Mouse (Mus musculus) myocyte (in vitro differentiated cells): Measurements from ENCODE around the gene Olr1.

Source experiments
- E2F4 ChIP-seq: IDR thresholded peaks from one replicate; pipeline ENCODE4 v1.6.1; 2011; ENCODE audit warnings: mild to moderate bottlenecking, control low read depth, moderate library complexity; ENCODE audit not compliant: insufficient read depth
- MYOG ChIP-seq, 3 experiments: IDR thresholded peaks; one replicate each; pipeline ENCODE4 v1.6.1; 2011; ENCODE audit warnings: control low read depth in 2 of 3, low read depth in 2 of 3, mild to moderate bottlenecking in 2 of 3; ENCODE audit not compliant: insufficient read length in 2 of 3, control insufficient read depth in 1 of 3, insufficient read depth in 1 of 3
- POLR2A ChIP-seq: IDR thresholded peaks from one replicate; pipeline ENCODE4 v1.6.1; 2011; ENCODE audit warnings: low read depth, mild to moderate bottlenecking, control low read depth, moderate library complexity; ENCODE audit not compliant: insufficient read length
- POLR2AphosphoS2 ChIP-seq: IDR thresholded peaks from one replicate; pipeline ENCODE4 v1.6.1; 2011; ENCODE audit warnings: low read depth, control low read depth; ENCODE audit not compliant: insufficient read length
- TCF12 ChIP-seq: IDR thresholded peaks from one replicate; pipeline ENCODE4 v1.6.1; 2011; ENCODE audit warnings: mild to moderate bottlenecking, control low read depth; ENCODE audit not compliant: poor library complexity, insufficient read depth, severe bottlenecking

GRCm38 (mm10) chr6:129534057-129534456 lies 27.1 kb upstream of the Olr1 start:
- no peak for TF ChIP-seq POLR2A
- no peak for TF ChIP-seq POLR2AphosphoS2
- TF ChIP-seq MYOG (IDR thresholded peaks at IDR 0.05; ENCODE audit: control insufficient read depth in 1 of 3, insufficient read depth in 1 of 3, insufficient read length in 2 of 3, low read depth in 2 of 3) = no peak
- TF ChIP-seq TCF12 = no peak
- no peak for TF ChIP-seq E2F4
